Mouse (Mus musculus): Measurements from ENCODE around the gene 2900026A02Rik. TPM values are rescaled to one million over a fixed set of nuclear protein-coding genes. Genes with fewer than 3 reads are reported as not detected.
"Not testable (repeated sequence)": the region's sequence is repeated elsewhere in the genome, so short reads cannot be mapped to it uniquely, and the experiment has no call there.

2900026A02Rik gene
- polyA plus RNA-seq, 2 experiments = 7.1 to 13.6 TPM

DNA sequence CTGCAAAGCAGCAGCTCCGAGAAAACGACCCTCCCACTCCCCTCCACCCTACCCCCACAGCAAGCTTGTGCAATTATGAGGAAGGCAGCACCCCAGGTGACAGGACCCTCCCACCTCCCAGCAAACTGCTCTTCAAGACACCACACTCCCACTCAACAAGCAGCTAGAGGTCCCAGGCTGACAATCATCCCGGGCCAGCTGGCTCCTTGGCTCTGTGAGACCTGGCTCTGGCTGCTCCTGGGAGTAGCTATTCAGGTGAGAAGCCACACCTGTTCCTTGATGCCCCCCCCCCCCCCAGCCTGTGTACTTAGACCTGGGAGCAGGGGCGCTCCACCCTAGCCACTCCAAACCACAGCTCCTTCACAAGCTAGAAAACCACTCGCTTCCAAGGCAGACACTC is 107.9 kb downstream of the 2900026A02Rik start:
- ATAC-seq (ENCODE audit: low FRiP score, low read depth) = no peak
- no peaks in the 10 kb centered on the region for H3K27me3 ChIP-seq (ENCODE audit: control insufficient read depth, insufficient read depth, low read length)
- no peak overlapping the region for H3K27ac ChIP-seq (replicated peaks; ENCODE audit: low read depth, low read length)
- TF ChIP-seq POLR2A (IDR thresholded peaks at IDR 0.05; ENCODE audit: borderline replicate concordance, extremely low read depth, insufficient read depth, insufficient read length) = no peak
- no peak for DNase-seq (ENCODE audit: low spot score)
- no peak overlapping the region for H3K4me3 ChIP-seq (replicated peaks; ENCODE audit: low read length)
- peaks cover 28% of the 10 kb centered on the region for H3K4me1 ChIP-seq (ENCODE audit: control insufficient read depth, insufficient read depth, low read length)
- no peak overlapping the region for H3K4me2 ChIP-seq (replicated peaks; ENCODE audit: low read depth, low read length, severe bottlenecking)
- H3K9ac ChIP-seq (ENCODE audit: low read depth, low read length, severe bottlenecking) = no peak overlapping the region
- no peaks in the 10 kb centered on the region for H3K36me3 ChIP-seq (ENCODE audit: control insufficient read depth, insufficient read depth, low read length)
- 27% methylated on average over 5 of the region's 5 CpGs for WGBS
- H3K9me3 ChIP-seq (ENCODE audit: control insufficient read depth, low read length) = no peaks in the 10 kb centered on the region

GRCm38 (mm10) chr5:113111336-113111735 is 109.7 kb downstream of the 2900026A02Rik start:
- H3K27ac ChIP-seq (replicated peaks; ENCODE audit: low read depth, low read length) = no peak overlapping the region
- WGBS = 7% methylated on average over 4 of the region's 4 CpGs
- DNase-seq (ENCODE audit: low spot score) (no peak), ATAC-seq (ENCODE audit: low FRiP score, low read depth) (no peak)
- no peak overlapping the region for H3K4me2 ChIP-seq (replicated peaks; ENCODE audit: low read depth, low read length, severe bottlenecking)
- H3K9ac ChIP-seq (ENCODE audit: low read depth, low read length, severe bottlenecking) = no peak overlapping the region
- no peaks in the 10 kb centered on the region for H3K27me3 ChIP-seq (ENCODE audit: control insufficient read depth, insufficient read depth, low read length)
- no peaks in the 10 kb centered on the region for H3K9me3 ChIP-seq (ENCODE audit: control insufficient read depth, low read length)
- no peak overlapping the region for H3K4me3 ChIP-seq (replicated peaks; ENCODE audit: low read length)
- TF ChIP-seq POLR2A (IDR thresholded peaks at IDR 0.05; ENCODE audit: borderline replicate concordance, extremely low read depth, insufficient read depth, insufficient read length) = no peak
- H3K4me1 ChIP-seq (ENCODE audit: control insufficient read depth, insufficient read depth, low read length) = peaks cover 33% of the 10 kb centered on the region
- no peaks in the 10 kb centered on the region for H3K36me3 ChIP-seq (ENCODE audit: control insufficient read depth, insufficient read depth, low read length)

- no peak overlapping the region for H3K9ac ChIP-seq (ENCODE audit: low read depth, low read length, severe bottlenecking)
- DNase-seq (ENCODE audit: low spot score) (no peak), ATAC-seq (ENCODE audit: low FRiP score, low read depth) (no peak)
- H3K4me2 ChIP-seq (replicated peaks; ENCODE audit: low read depth, low read length, severe bottlenecking) = no peak overlapping the region
- H3K27me3 ChIP-seq (ENCODE audit: control insufficient read depth, insufficient read depth, low read length) = no peaks in the 10 kb centered on the region
- H3K36me3 ChIP-seq (ENCODE audit: control insufficient read depth, insufficient read depth, low read length) = no peaks in the 10 kb centered on the region
- WGBS = 17% methylated on average over 1 of the region's 1 CpGs
- TF ChIP-seq POLR2A (IDR thresholded peaks at IDR 0.05; ENCODE audit: borderline replicate concordance, extremely low read depth, insufficient read depth, insufficient read length) = no peak
- H3K27ac ChIP-seq (replicated peaks; ENCODE audit: low read depth, low read length) = no peak overlapping the region
- no peaks in the 10 kb centered on the region for H3K9me3 ChIP-seq (ENCODE audit: control insufficient read depth, low read length)
- H3K4me3 ChIP-seq (replicated peaks; ENCODE audit: low read length) = no peak overlapping the region
- peaks cover 33% of the 10 kb centered on the region for H3K4me1 ChIP-seq (ENCODE audit: control insufficient read depth, insufficient read depth, low read length)
Measured at GRCm38 (mm10) chr5:113110929-113111328, 110.1 kb downstream of the 2900026A02Rik start.

GRCm38 (mm10) chr5:113109651-113110050 is 111.4 kb downstream of the 2900026A02Rik start:
- not testable (repeated sequence) for ATAC-seq (ENCODE audit: low FRiP score, low read depth)

DNA sequence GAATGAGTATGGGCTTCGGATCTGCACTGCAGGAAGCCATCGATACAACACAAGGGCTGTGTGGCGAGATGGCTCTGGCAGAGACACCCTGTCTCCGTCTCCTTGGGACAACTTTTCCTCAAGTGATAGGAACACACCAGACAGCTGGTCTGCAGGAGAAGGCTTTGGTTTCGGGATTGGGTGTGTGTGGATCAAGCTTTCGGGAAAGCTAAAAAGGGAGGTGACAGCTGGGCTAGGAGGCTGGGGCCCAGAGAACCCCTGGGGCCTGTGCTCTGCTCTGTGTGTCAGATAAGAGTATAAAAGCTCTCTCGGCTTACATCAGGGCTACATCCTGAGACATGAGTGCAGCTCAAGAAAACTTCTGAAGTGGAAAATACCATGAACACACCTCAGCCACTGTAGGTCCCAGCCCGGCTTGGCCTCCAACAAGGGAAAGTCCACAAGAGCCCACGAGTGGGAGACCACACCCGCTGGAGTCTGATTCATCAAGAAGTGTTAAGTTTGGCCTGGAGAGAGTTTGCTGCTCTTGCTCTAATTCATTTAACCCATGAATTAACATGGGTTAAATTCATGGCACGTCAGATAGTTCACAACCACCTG is 112.8 kb downstream of the 2900026A02Rik start:
- ATAC-seq (ENCODE audit: low FRiP score, low read depth) = peak; percentile 21; the same call in 1 of the 2 replicates
- Histone ChIP-seq H3K27me3 (ENCODE audit: control insufficient read depth, insufficient read depth, low read length) (no peaks in the 10 kb centered on the region), H3K36me3 (ENCODE audit: control insufficient read depth, insufficient read depth, low read length) (no peaks in the 10 kb centered on the region), H3K9ac (ENCODE audit: low read depth, low read length, severe bottlenecking) (no peak overlapping the region), H3K4me1 (ENCODE audit: control insufficient read depth, insufficient read depth, low read length) (peaks cover 23% of the 10 kb centered on the region), H3K4me3 (replicated peaks; ENCODE audit: low read length) (no peak overlapping the region), H3K4me2 (replicated peaks; ENCODE audit: low read depth, low read length, severe bottlenecking) (no peak overlapping the region), H3K27ac (replicated peaks; ENCODE audit: low read depth, low read length) (no peak overlapping the region; the same call in 1 of the 2 replicates), H3K9me3 (ENCODE audit: control insufficient read depth, low read length) (no peaks in the 10 kb centered on the region)
- DNase-seq (ENCODE audit: low spot score) = no peak
- no peak for TF ChIP-seq POLR2A (IDR thresholded peaks at IDR 0.05; ENCODE audit: borderline replicate concordance, extremely low read depth, insufficient read depth, insufficient read length)
- WGBS = 72% methylated on average over 11 of the region's 11 CpGs

More at GRCm38 (mm10) chr5:113109651-113110050, 111.4 kb downstream of the 2900026A02Rik start:
- not testable (repeated sequence) for H3K9me3 ChIP-seq (ENCODE audit: control insufficient read depth, low read length); H3K27me3 ChIP-seq (ENCODE audit: control insufficient read depth, insufficient read depth, low read length); H3K36me3 ChIP-seq (ENCODE audit: control insufficient read depth, insufficient read depth, low read length); H3K4me3 ChIP-seq (replicated peaks; ENCODE audit: low read length); H3K27ac ChIP-seq (replicated peaks; ENCODE audit: low read depth, low read length); H3K4me2 ChIP-seq (replicated peaks; ENCODE audit: low read depth, low read length, severe bottlenecking); H3K9ac ChIP-seq (ENCODE audit: low read depth, low read length, severe bottlenecking); DNase-seq (ENCODE audit: low spot score)
- H3K4me1 ChIP-seq (ENCODE audit: control insufficient read depth, insufficient read depth, low read length) = peaks cover 32% of the 10 kb centered on the region
- WGBS = 79% methylated on average over 2 of the region's 2 CpGs

Data from limb, embryonic 14.5 days (tissue).